Mouse (Mus musculus) liver, embryonic 14.5 days (tissue): ENCODE data around the gene Inka1.

ENCODE experiments used
- CTCF ChIP-seq: IDR thresholded peaks from 2 replicates; pipeline ENCODE4 v1.5.1; 2016; ENCODE audit warnings: antibody characterized with exemption, low read depth, control low read depth
- EP300 ChIP-seq: IDR thresholded peaks from 2 replicates; pipeline ENCODE4 v1.6.1; 2016; ENCODE audit warnings: antibody characterized with exemption, low read depth

- TF ChIP-seq CTCF (no peak), EP300 (no peak)
These were observed 31.4 kb upstream of the Inka1 start for GRCm38 (mm10) chr9:108017127-108017526.
